Mouse (Mus musculus): ENCODE results near the gene Pyurf.

- peak; percentile 70; the same call in 1 of the 2 replicates for TF ChIP-seq POLR2A (IDR thresholded peaks at IDR 0.05; ENCODE audit: borderline replicate concordance, insufficient read depth, low read length)
- no peak for TF ChIP-seq CTCF (IDR thresholded peaks at IDR 0.05; ENCODE audit: borderline replicate concordance, insufficient read depth, low read depth, low read length)
Observed at GRCm38 (mm10) chr6:57691467-57692261, at the start of gene Pyurf.
